Mouse (Mus musculus) heart, postnatal 4 days (tissue): Measurements from ENCODE around the gene Galnt2. TPM values are rescaled to one million over a fixed set of nuclear protein-coding genes. Genes with fewer than 3 reads are reported as not detected.

ENCODE experiments used
- DNase-seq: peaks from one replicate; pipeline ENCODE4 v3.0.0; 2021
- total RNA-seq, 2 experiments: library from RNA; stranded (reverse); gene quantifications; 2 replicates each; pipeline ENCODE4 v1.2.3; 2021

Galnt2 gene
- total RNA-seq, 2 experiments from 2014 or later: 47.2 to 52.9 TPM

- no peak for DNase-seq
Measured at GRCm38 (mm10) chr8:124294425-124294824, 63.2 kb downstream of the Galnt2 start.

GRCm38 (mm10) chr8:124294900-124295299 is 63.7 kb downstream of the Galnt2 start:
- no peak for DNase-seq

- no peak for DNase-seq
Measured at GRCm38 (mm10) chr8:124295357-124295756, 64.2 kb downstream of the Galnt2 start.

GRCm38 (mm10) chr8:124301512-124301911 is 70.3 kb downstream of the Galnt2 start:
- no peak for DNase-seq

- DNase-seq: no peak
Measured at GRCm38 (mm10) chr8:124301935-124302555, 70.9 kb downstream of the Galnt2 start.

GRCm38 (mm10) chr8:124303211-124303902 is 72.2 kb downstream of the Galnt2 start:
- no peak for DNase-seq

- no peak for DNase-seq
Measured at GRCm38 (mm10) chr8:124304141-124304540, 73.0 kb downstream of the Galnt2 start.

- no peak for DNase-seq
Measured at GRCm38 (mm10) chr8:124306574-124306973, 75.4 kb downstream of the Galnt2 start.

- DNase-seq: no peak
Measured at GRCm38 (mm10) chr8:124307700-124308099, 76.5 kb downstream of the Galnt2 start.

GRCm38 (mm10) chr8:124310509-124310908 is 79.3 kb downstream of the Galnt2 start:
- no peak for DNase-seq

GRCm38 (mm10) chr8:124311111-124311510 is 79.9 kb downstream of the Galnt2 start:
- no peak for DNase-seq

GRCm38 (mm10) chr8:124311723-124312122 is 80.5 kb downstream of the Galnt2 start:
- DNase-seq: no peak

- DNase-seq: no peak
Measured at GRCm38 (mm10) chr8:124312228-124312627, 81.0 kb downstream of the Galnt2 start.

GRCm38 (mm10) chr8:124314803-124315202 is 83.6 kb downstream of the Galnt2 start:
- peak; percentile 53 for DNase-seq

GRCm38 (mm10) chr8:124316466-124317136 is 85.4 kb downstream of the Galnt2 start:
- DNase-seq: peak; percentile 92

- peak; percentile 55 for DNase-seq
Measured at GRCm38 (mm10) chr8:124317191-124317682, 86.0 kb downstream of the Galnt2 start.

- no peak for DNase-seq
Measured at GRCm38 (mm10) chr8:124317821-124318220, 86.6 kb downstream of the Galnt2 start.

GRCm38 (mm10) chr8:124318612-124319315 is 87.6 kb downstream of the Galnt2 start:
- DNase-seq: peak; percentile 68

- no peak for DNase-seq
Measured at GRCm38 (mm10) chr8:124319316-124319652, 88.1 kb downstream of the Galnt2 start.

- no peak for DNase-seq
Measured at GRCm38 (mm10) chr8:124321227-124321840, 90.1 kb downstream of the Galnt2 start.

- peak; percentile 49 for DNase-seq
Measured at GRCm38 (mm10) chr8:124323356-124323755, 92.2 kb downstream of the Galnt2 start.

GRCm38 (mm10) chr8:124328259-124328658 is 97.1 kb downstream of the Galnt2 start:
- no peak for DNase-seq
